Mouse (Mus musculus): ENCODE measurements at regions not wholly inside any gene's neighbourhood (a gene's known extent, or its start where the extent isn't known, plus 50 kb on each side); places are given as distances from the start of the nearest gene placed in this dataset.

GRCm38 (mm10) chr9:24942943-24943342, 146.3 kb upstream of the Gm10181 start:
- H3K4me3 ChIP-seq (ENCODE audit: control insufficient read depth in 1 of 2, insufficient read depth in 1 of 2, low read depth in 2 of 2, low read length in 2 of 2), result no peak overlapping the region
- TF ChIP-seq JUND (IDR thresholded peaks at IDR 0.05; ENCODE audit: low read depth, low read length) (no peak), ZKSCAN1 (IDR thresholded peaks at IDR 0.05; ENCODE audit: low read depth, low read length) (no peak), SMC3 (IDR thresholded peaks at IDR 0.05; ENCODE audit: low read depth, low read length) (no peak), POLR2AphosphoS5 (IDR thresholded peaks at IDR 0.05; ENCODE audit: borderline replicate concordance, low read depth, low read length) (no peak), ETS1 (IDR thresholded peaks at IDR 0.05; ENCODE audit: low read depth, low read length) (no peak), RCOR1 (IDR thresholded peaks at IDR 0.05; ENCODE audit: low read depth, low read length) (no peak), GABPA (IDR thresholded peaks at IDR 0.05; ENCODE audit: low read depth, low read length) (no peak), BHLHE40 (IDR thresholded peaks at IDR 0.05; ENCODE audit: borderline replicate concordance, low read depth, low read length) (no peak), ELF1 (IDR thresholded peaks at IDR 0.05; ENCODE audit: low read depth, low read length) (no peak), SIN3A (IDR thresholded peaks at IDR 0.05; ENCODE audit: low read length) (no peak)

GRCm38 (mm10) chr9:24943830-24944229, 145.4 kb upstream of the Gm10181 start:
- no peaks in the 10 kb centered on the region for H3K9me3 ChIP-seq (replicated peaks; ENCODE audit: insufficient read depth, low read length)
- no peak overlapping the region for H3K27ac ChIP-seq (ENCODE audit: control insufficient read depth, low read depth, low read length)
- TF ChIP-seq SIN3A (IDR thresholded peaks at IDR 0.05; ENCODE audit: low read length) (no peak), RAD21 (IDR thresholded peaks at IDR 0.05; ENCODE audit: low read depth, low read length) (no peak), GATA1 (IDR thresholded peaks at IDR 0.05; ENCODE audit: low read depth, low read length) (no peak), CHD1 (IDR thresholded peaks at IDR 0.05; ENCODE audit: low read depth, low read length) (no peak), HCFC1 (IDR thresholded peaks at IDR 0.05; ENCODE audit: low read depth, low read length) (no peak), GABPA (IDR thresholded peaks at IDR 0.05; ENCODE audit: low read depth, low read length) (no peak), UBTF (IDR thresholded peaks at IDR 0.05; ENCODE audit: borderline replicate concordance, insufficient read depth, low read depth, low read length) (no peak), TAL1 (IDR thresholded peaks at IDR 0.05; ENCODE audit: low read length) (no peak), MEF2A (IDR thresholded peaks at IDR 0.05; ENCODE audit: extremely low read depth, insufficient replicate concordance, low read depth, low read length, poor library complexity, severe bottlenecking) (no peak), ZC3H11A (IDR thresholded peaks at IDR 0.05; ENCODE audit: low read depth, low read length) (no peak), POLR2A (IDR thresholded peaks at IDR 0.05; ENCODE audit: control insufficient read depth in 1 of 2, insufficient read depth in 1 of 2, low read depth in 1 of 2, low read length in 2 of 2, poor library complexity in 1 of 2) (no peak), MAFK (IDR thresholded peaks at IDR 0.05; ENCODE audit: borderline replicate concordance, low read depth, low read length) (no peak), E2F4 (IDR thresholded peaks at IDR 0.05; ENCODE audit: borderline replicate concordance, low read depth, low read length) (no peak), TBP (IDR thresholded peaks at IDR 0.05; ENCODE audit: low read depth, low read length) (no peak), MAX (IDR thresholded peaks at IDR 0.05; ENCODE audit: low read length) (no peak), RCOR1 (IDR thresholded peaks at IDR 0.05; ENCODE audit: low read depth, low read length) (no peak), MAZ (IDR thresholded peaks at IDR 0.05; ENCODE audit: low read depth, low read length) (no peak)
- H3K4me3 ChIP-seq (ENCODE audit: control insufficient read depth in 1 of 2, insufficient read depth in 1 of 2, low read depth in 2 of 2, low read length in 2 of 2), result no peak overlapping the region
- no peak overlapping the region for H3K9ac ChIP-seq (ENCODE audit: control insufficient read depth, low read depth, low read length, poor library complexity, severe bottlenecking)
- H3K79me2 ChIP-seq (ENCODE audit: control insufficient read depth, insufficient read depth, low read length, poor library complexity), result no peaks in the 10 kb centered on the region
- no peaks in the 10 kb centered on the region for H3K27me3 ChIP-seq (ENCODE audit: control insufficient read depth in 1 of 2, insufficient read depth in 2 of 2, low read length in 2 of 2)
- no peaks in the 10 kb centered on the region for H3K36me3 ChIP-seq (ENCODE audit: control insufficient read depth in 1 of 2, insufficient read depth in 2 of 2, low read length in 2 of 2)
- no peak for DNase-seq (ENCODE audit: low read depth, low spot score)
- no peaks in the 10 kb centered on the region for H3K4me1 ChIP-seq (ENCODE audit: control insufficient read depth in 1 of 2, insufficient read depth in 2 of 2, low read length in 2 of 2)

More at GRCm38 (mm10) chr9:24942943-24943342, 146.3 kb upstream of the Gm10181 start:
- no peaks in the 10 kb centered on the region for H3K9me3 ChIP-seq (replicated peaks; ENCODE audit: insufficient read depth, low read length)
- no peak overlapping the region for H3K9ac ChIP-seq (ENCODE audit: control insufficient read depth, low read depth, low read length, poor library complexity, severe bottlenecking)
- no peaks in the 10 kb centered on the region for H3K4me1 ChIP-seq (ENCODE audit: control insufficient read depth in 1 of 2, insufficient read depth in 2 of 2, low read length in 2 of 2)
- no peak overlapping the region for H3K27ac ChIP-seq (ENCODE audit: control insufficient read depth, low read depth, low read length)
- H3K79me2 ChIP-seq (ENCODE audit: control insufficient read depth, insufficient read depth, low read length, poor library complexity), result no peaks in the 10 kb centered on the region
- no peak for DNase-seq (ENCODE audit: low read depth, low spot score)
- no peaks in the 10 kb centered on the region for H3K36me3 ChIP-seq (ENCODE audit: control insufficient read depth in 1 of 2, insufficient read depth in 2 of 2, low read length in 2 of 2)
- no peaks in the 10 kb centered on the region for H3K27me3 ChIP-seq (ENCODE audit: control insufficient read depth in 1 of 2, insufficient read depth in 2 of 2, low read length in 2 of 2)
